Mouse (Mus musculus) neural tube, embryonic 12.5 days (tissue): Measurements from ENCODE around the gene Pnpla8. TPM values are rescaled to one million over a fixed set of nuclear protein-coding genes. Genes with fewer than 3 reads are reported as not detected.

Source experiments
- microRNA-seq: library from miRNA; unstranded; fragments of <30 nt; microRNA quantifications from one replicate; pipeline ENCODE4, GENCODE M21; 2017
- polyA plus RNA-seq: library from polyadenylated mRNA; unstranded; fragments of >200 nt; fragmentation: Nextera tagmentation; extraction: Ambion mirVana; gene quantifications from 2 replicates; pipeline ENCODE4 v1.2.1, GENCODE M21; 2016

The Pnpla8 gene
- polyA plus RNA-seq, 1 experiment from 2014 or later = 103 TPM

Small RNA genes lying within 50 kb of the gene (microRNA-seq; reads per million reads assigned to microRNA genes)
- 0.66 reads per million for gene Mir5627

Other genes with a start within 250 kb of the Pnpla8 start
- gene Dnajb9, start 11.0 kb upstream of the Pnpla8 start, polyA plus RNA-seq = 32.1 and 33.1 TPM in 2 replicates
- 110 and 117 TPM in 2 replicates for gene Nrcam, start 107.5 kb downstream of the Pnpla8 start, polyA plus RNA-seq